Mouse (Mus musculus): ENCODE measurements around the gene Med7.

GRCm38 (mm10) chr11:46410018-46410563 is 26.6 kb upstream of the Med7 start:
- TF ChIP-seq CTCF (IDR thresholded peaks at IDR 0.05; ENCODE audit: extremely low read depth, insufficient read depth, low read length), result no peak
- TF ChIP-seq POLR2A (IDR thresholded peaks at IDR 0.05; ENCODE audit: extremely low read depth, insufficient read depth, low read length), result no peak

All from cortical plate, adult 2 months (tissue).